Mouse (Mus musculus) MEL (cell line): ENCODE results near the gene Hsf4. TPM values are rescaled to one million over a fixed set of nuclear protein-coding genes. Genes with fewer than 3 reads are reported as not detected.
A peak's percentile ranks its signal among the peaks of the same experiment; 100 is the strongest.

Experiments used
- DNase-seq: peaks from one replicate; pipeline ENCODE4 v3.0.0; 2011; ENCODE audit warnings: low read depth, low spot score
- H3K27ac ChIP-seq: 2 replicates; pipeline ENCODE4 v1.5.1; 2012; ENCODE audit warnings: low read depth, mild to moderate bottlenecking, control low read depth, low read length, moderate library complexity; ENCODE audit not compliant: control insufficient read depth
- H3K27me3 ChIP-seq, 2 experiments: fragments of 150-350 bp in 1 of 2; sonication (generic) in 1 of 2; 2 replicates each; pipeline ENCODE4 v1.6.1; 2012; ENCODE audit warnings: low read length in 2 of 2, mild to moderate bottlenecking in 2 of 2, improper control_type of control experiment in 1 of 2, moderate library complexity in 1 of 2; ENCODE audit not compliant: insufficient read depth in 2 of 2, control insufficient read depth in 1 of 2
- H3K36me3 ChIP-seq, 2 experiments: 2 replicates each; pipeline ENCODE4 v1.6.1; 2012 to 2014; ENCODE audit warnings: low read length in 2 of 2, improper control_type of control experiment in 1 of 2, inconsistent platforms in 1 of 2, mild to moderate bottlenecking in 1 of 2; ENCODE audit not compliant: insufficient read depth in 2 of 2, control insufficient read depth in 1 of 2
- H3K4me1 ChIP-seq, 2 experiments: fragments of 150-350 bp in 1 of 2; sonication (generic) in 1 of 2; 2 replicates each; pipeline ENCODE4 v1.6.1; 2012; ENCODE audit warnings: low read length in 2 of 2, improper control_type of control experiment in 1 of 2, mild to moderate bottlenecking in 1 of 2; ENCODE audit not compliant: insufficient read depth in 2 of 2, control insufficient read depth in 1 of 2
- H3K4me3 ChIP-seq, 2 experiments: fragments of 150-350 bp in 1 of 2; sonication (generic) in 1 of 2; 2 replicates each; pipeline ENCODE4 v1.5.1; 2012; ENCODE audit warnings: low read depth in 2 of 2, low read length in 2 of 2, mild to moderate bottlenecking in 2 of 2, moderate library complexity in 2 of 2, control low read depth in 1 of 2, improper control_type of control experiment in 1 of 2; ENCODE audit not compliant: control insufficient read depth in 1 of 2, insufficient read depth in 1 of 2
- H3K79me2 ChIP-seq: 2 replicates; pipeline ENCODE4 v1.6.1; 2012; ENCODE audit warnings: mild to moderate bottlenecking, low read length, moderate library complexity; ENCODE audit not compliant: control insufficient read depth, poor library complexity, insufficient read depth
- H3K9ac ChIP-seq: 2 replicates; pipeline ENCODE4 v1.6.1; 2012; ENCODE audit warnings: low read depth, mild to moderate bottlenecking, control low read depth, low read length, moderate library complexity; ENCODE audit not compliant: control insufficient read depth, poor library complexity, severe bottlenecking
- H3K9me3 ChIP-seq: fragments of 150-350 bp; sonication (generic); replicated peaks from 2 replicates; pipeline ENCODE4 v1.6.1; 2012; ENCODE audit warnings: mild to moderate bottlenecking, low read length, improper control_type of control experiment, moderate library complexity; ENCODE audit not compliant: insufficient read depth
- ELF1 ChIP-seq: IDR thresholded peaks from 2 replicates; pipeline ENCODE4 v1.6.1; 2014; ENCODE audit warnings: low read depth, mild to moderate bottlenecking, inconsistent platforms, low read length, improper control_type of control experiment, moderate library complexity
- KAT2A ChIP-seq: conservative IDR thresholded peaks from 2 replicates; pipeline ENCODE4 v1.6.1; 2012; ENCODE audit warnings: low read depth, low read length, improper control_type of control experiment, inconsistent platforms
- MAX ChIP-seq: IDR thresholded peaks from 2 replicates; pipeline ENCODE4 v1.6.1; 2011; ENCODE audit warnings: low read length, improper control_type of control experiment
- MAZ ChIP-seq: IDR thresholded peaks from 2 replicates; pipeline ENCODE4 v1.6.1; 2012; ENCODE audit warnings: low read depth, mild to moderate bottlenecking, inconsistent platforms, low read length, improper control_type of control experiment
- MEF2A ChIP-seq: IDR thresholded peaks from 2 replicates; pipeline ENCODE4 v1.6.1; 2014; ENCODE audit warnings: low read depth, mild to moderate bottlenecking, inconsistent platforms, low read length, improper control_type of control experiment; ENCODE audit not compliant: poor library complexity, insufficient replicate concordance, severe bottlenecking; ENCODE audit errors: extremely low read depth
- MYC ChIP-seq: IDR thresholded peaks from 2 replicates; pipeline ENCODE4 v1.6.1; 2011; ENCODE audit warnings: low read depth, mild to moderate bottlenecking, low read length, improper control_type of control experiment, moderate library complexity
- POLR2A ChIP-seq, 2 experiments: IDR thresholded peaks; 2 replicates each; pipeline ENCODE4 v1.6.1; 2011 to 2012; ENCODE audit warnings: low read length in 2 of 2, mild to moderate bottlenecking in 2 of 2, control low read depth in 1 of 2, improper control_type of control experiment in 1 of 2, low read depth in 1 of 2, moderate library complexity in 1 of 2; ENCODE audit not compliant: control insufficient read depth in 1 of 2, insufficient read depth in 1 of 2, poor library complexity in 1 of 2
- POLR2AphosphoS2 ChIP-seq: IDR thresholded peaks from 2 replicates; pipeline ENCODE4 v1.6.1; 2011; ENCODE audit warnings: low read length, improper control_type of control experiment
- POLR2AphosphoS5 ChIP-seq: IDR thresholded peaks from 2 replicates; pipeline ENCODE4 v1.6.1; 2012; ENCODE audit warnings: low read depth, borderline replicate concordance, mild to moderate bottlenecking, inconsistent platforms, low read length, moderate library complexity, mixed read lengths
- RAD21 ChIP-seq: IDR thresholded peaks from 2 replicates; pipeline ENCODE4 v1.6.1; 2011; ENCODE audit warnings: mild to moderate bottlenecking, low read depth, low read length, improper control_type of control experiment
- SMC3 ChIP-seq: IDR thresholded peaks from 2 replicates; pipeline ENCODE4 v1.6.1; 2011; ENCODE audit warnings: low read depth, low read length, improper control_type of control experiment
- TCF12 ChIP-seq: IDR thresholded peaks from 2 replicates; pipeline ENCODE4 v1.6.1; 2014; ENCODE audit warnings: low read depth, mild to moderate bottlenecking, inconsistent platforms, low read length, improper control_type of control experiment, moderate library complexity
- ZMIZ1 ChIP-seq: IDR thresholded peaks from 2 replicates; pipeline ENCODE4 v1.6.1; 2012; ENCODE audit warnings: low read depth, mild to moderate bottlenecking, inconsistent platforms, low read length, improper control_type of control experiment, moderate library complexity
- ZNF384 ChIP-seq: IDR thresholded peaks from 2 replicates; pipeline ENCODE4 v1.6.1; 2012; ENCODE audit warnings: low read depth, mild to moderate bottlenecking, inconsistent platforms, low read length, improper control_type of control experiment
- polyA plus RNA-seq, 2 experiments: library from polyadenylated mRNA; stranded (reverse) in 1 of 2; unstranded in 1 of 2; fragments of >175 nt in 1 of 2; fragments of >200 nt in 1 of 2; gene quantifications; 2 replicates each; pipeline versions ENCODE4 v1.2.1 to v1.2.4; 2012; ENCODE audit warnings: low replicate concordance in 2 of 2, low read depth in 1 of 2; ENCODE audit not compliant: insufficient read length in 2 of 2, insufficient read depth in 1 of 2, missing spikeins in 1 of 2
- total RNA-seq: library from RNA; depleted of rRNA; stranded (reverse); fragments of 300-350 nt; gene quantifications from 2 replicates; pipeline ENCODE4 v1.2.3, GENCODE M21; 2012

The Hsf4 gene
- total and polyA plus RNA-seq, 3 experiments = 1.7 to 7.1 TPM; not detected in 1

- no peak for TF ChIP-seq MAX
- no peak for TF ChIP-seq SMC3
- no peak for TF ChIP-seq ZMIZ1
- no peak for TF ChIP-seq MEF2A
- TF ChIP-seq POLR2AphosphoS2 = no peak
- TF ChIP-seq MYC = no peak
- TF ChIP-seq POLR2AphosphoS5 = no peak
- no peak for TF ChIP-seq MAZ
- TF ChIP-seq RAD21 = no peak
- no peak for TF ChIP-seq ELF1
- no peak for TF ChIP-seq KAT2A
- TF ChIP-seq, all 39 proteins: peak for 0
- peak overlapping the region; percentile 45 for H3K27ac ChIP-seq
- no peak for DNase-seq
- peaks cover 0 to 10% of the 10 kb centered on the region in 2 experiments; a peak in 2 of 4 replicates for H3K36me3 ChIP-seq
- H3K4me1 ChIP-seq = peaks cover 7 to 16% of the 10 kb centered on the region in 2 experiments
- H3K4me3 ChIP-seq = peak overlapping the region; percentile 74 to 81
- peaks cover 6% of the 10 kb centered on the region for H3K79me2 ChIP-seq
- no peaks in the 10 kb centered on the region for H3K9me3 ChIP-seq
- no peaks in the 10 kb centered on the region for H3K27me3 ChIP-seq
- H3K9ac ChIP-seq = peak overlapping the region; percentile 96
Observed at GRCm38 (mm10) chr8:105269075-105269458, 534 bp upstream of the Hsf4 start.

DNA sequence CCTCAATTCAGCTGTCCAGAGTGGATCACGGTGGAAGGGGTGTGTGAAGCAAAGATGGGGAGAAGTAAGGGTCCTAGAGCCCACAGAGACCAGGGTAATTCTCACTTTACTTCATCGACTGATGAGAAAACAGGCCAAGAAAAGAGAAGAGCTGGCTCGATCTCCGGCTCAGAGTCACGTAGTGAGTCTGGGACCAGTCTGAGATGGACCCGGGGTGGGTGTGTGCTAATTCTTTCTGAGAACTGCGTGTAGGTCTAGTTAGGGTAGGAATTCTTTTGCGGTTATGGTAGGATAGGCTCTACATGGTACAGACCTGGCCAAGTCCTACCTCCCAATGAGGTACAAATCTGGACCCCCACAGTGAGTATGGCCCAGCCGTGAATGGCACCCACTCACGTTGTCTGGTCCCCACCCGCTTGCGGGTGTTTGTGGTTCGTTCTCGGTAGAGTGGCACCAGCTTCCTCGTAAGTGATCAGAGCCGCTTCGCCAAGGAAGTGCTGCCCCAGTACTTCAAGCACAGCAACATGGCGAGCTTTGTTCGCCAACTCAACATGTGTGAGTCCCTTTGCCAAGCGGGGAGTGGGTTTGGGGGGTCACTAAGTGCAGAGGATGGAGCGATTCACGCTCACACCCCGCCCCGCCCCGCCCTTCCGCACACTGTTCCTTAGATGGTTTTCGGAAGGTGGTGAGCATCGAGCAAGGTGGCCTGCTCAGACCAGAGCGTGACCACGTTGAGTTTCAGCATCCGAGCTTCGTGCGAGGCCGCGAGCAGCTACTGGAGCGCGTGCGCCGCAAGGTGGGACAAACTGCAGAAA is 707 bp downstream of the Hsf4 start:
- H3K4me3 ChIP-seq = peak overlapping the region; percentile 74 to 81
- TF ChIP-seq ZNF384 (no peak), POLR2A (IDR thresholded peaks at IDR 0.05; ENCODE audit: control insufficient read depth in 1 of 2, insufficient read depth in 1 of 2, low read depth in 1 of 2, low read length in 2 of 2, poor library complexity in 1 of 2) (0 out of 4 replicates have a peak, but pooled peaks of 1 of the 2 experiments have one; percentile 13)
- TF ChIP-seq, all 39 proteins: peak for 1
- DNase-seq = no peak
- Histone ChIP-seq H3K9me3 (no peaks in the 10 kb centered on the region), H3K9ac (peak overlapping the region; percentile 96), H3K36me3 (peaks cover 0 to 10% of the 10 kb centered on the region in 2 experiments; a peak in 2 of 4 replicates), H3K27me3 (no peaks in the 10 kb centered on the region), H3K79me2 (no peaks in the 10 kb centered on the region; the same call in 1 of the 2 replicates), H3K27ac (peak overlapping the region; percentile 44; the same call in 1 of the 2 replicates), H3K4me1 (peaks cover 7 to 16% of the 10 kb centered on the region in 2 experiments)

DNA sequence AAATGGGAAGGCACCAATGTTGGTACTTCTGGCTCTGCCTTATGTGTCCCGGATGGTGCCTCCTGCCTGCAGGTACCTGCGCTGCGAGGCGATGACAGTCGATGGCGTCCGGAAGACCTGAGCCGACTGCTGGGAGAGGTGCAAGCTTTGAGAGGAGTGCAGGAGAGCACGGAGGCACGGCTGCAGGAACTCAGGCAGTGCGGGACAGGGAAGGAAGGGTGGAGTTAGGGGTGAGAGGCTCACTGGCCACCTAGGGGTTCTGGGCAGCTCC is 1.2 kb downstream of the Hsf4 start:
- H3K4me3 ChIP-seq = no peak overlapping the region
- no peak for TF ChIP-seq TCF12

More for the DNA sequence above, 1.2 kb downstream of the Hsf4 start:
- Histone ChIP-seq H3K9me3 (no peaks in the 10 kb centered on the region), H3K27ac (no peak overlapping the region), H3K4me1 (peaks cover 7 to 12% of the 10 kb centered on the region in 2 experiments), H3K79me2 (no peaks in the 10 kb centered on the region; the same call in 1 of the 2 replicates), H3K9ac (no peak overlapping the region), H3K36me3 (peaks cover 0 to 10% of the 10 kb centered on the region in 2 experiments; a peak in 2 of 4 replicates), H3K27me3 (no peaks in the 10 kb centered on the region)
- DNase-seq = no peak
